Mouse (Mus musculus) monocyte, adult 5-6 weeks (primary cell): ENCODE results near the gene Efhc1. TPM values are rescaled to one million over a fixed set of nuclear protein-coding genes. Genes with fewer than 3 reads are reported as not detected.

Experiments
- ATAC-seq: fragments of 153-309, 156-312 bp; replicated peaks from 2 replicates; pipeline ENCODE4 v1.8.0; 2017; ENCODE audit warnings: mild to moderate bottlenecking; ENCODE audit not compliant: low TSS enrichment, insufficient number of reproducible peaks, severe bottlenecking, poor library complexity, low FRiP score
- total RNA-seq: library from RNA; stranded (forward); fragments of 200-1000, 200-491, 200-594 nt; gene quantifications from 3 replicates; pipeline ENCODE4 v1.2.3, GENCODE M21; 2017

Gene Efhc1
- total RNA-seq, 1 experiment from 2014 or later: not detected

GRCm38 (mm10) chr1:21039564-21039963 lies 88.1 kb downstream of the Efhc1 start:
- no peak for ATAC-seq

- no peak for ATAC-seq
Observed at GRCm38 (mm10) chr1:21040173-21040572, 88.7 kb downstream of the Efhc1 start.

Other genes with a start within 250 kb of the Efhc1 start
- not detected in 3 replicates for gene Il17a, start 220.7 kb upstream of the Efhc1 start, total RNA-seq
- 1.5 TPM in 1 of 3 replicates, not detected in the others for gene Il17f, start 161.0 kb upstream of the Efhc1 start, total RNA-seq
- gene Mcm3, start 131.3 kb upstream of the Efhc1 start, total RNA-seq: 23.9 to 38.7 TPM (median 27.2 TPM) in 3 replicates
- 0.57 to 2.1 TPM (median 1.2 TPM) in 3 replicates for gene Paqr8, start 61.0 kb upstream of the Efhc1 start, total RNA-seq
- gene Tram2, start 127.6 kb downstream of the Efhc1 start, total RNA-seq: 1.1 to 4.7 TPM (median 2.1 TPM) in 3 replicates